Mouse (Mus musculus): ENCODE measurements around the gene Slain1. TPM values are rescaled to one million over a fixed set of nuclear protein-coding genes. Genes with fewer than 3 reads are reported as not detected.

Gene Slain1
- 2.9 and 3.4 TPM in 2 replicates for polyA plus RNA-seq (2015; fragmentation: Nextera tagmentation; extraction: Ambion mirVana)

DNA sequence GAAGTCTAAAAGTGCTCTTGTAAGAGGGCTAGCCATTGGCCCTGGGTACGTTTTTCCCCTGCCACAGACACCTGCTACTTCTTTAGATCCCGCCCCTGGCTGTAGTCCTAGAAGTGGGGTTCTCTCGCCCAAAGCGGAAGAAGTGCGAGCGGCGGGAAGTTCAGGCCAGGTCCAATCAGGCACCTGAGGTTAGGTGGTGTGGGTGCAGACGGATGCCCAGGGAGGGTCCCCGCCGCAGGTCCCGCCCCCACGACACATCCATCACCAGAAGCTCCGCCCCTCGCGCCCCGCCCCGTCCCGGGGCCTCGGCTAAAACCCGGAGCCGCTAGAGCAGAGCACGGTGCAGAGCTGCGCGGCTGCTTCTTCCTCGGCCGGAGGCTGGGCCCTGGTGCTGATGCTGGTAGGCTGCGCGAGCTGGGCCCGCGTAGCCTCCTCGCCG is at the start of gene Slain1:
TSS of gene Slain1 (plus strand) at position 333 of the 439 bp plus-strand sequence.
- Histone ChIP-seq H3K4me2 (ENCODE audit: low read length) (peak within 1 kb of the TSS; percentile 95), H3K36me3 (ENCODE audit: insufficient read depth, low read length) (no peaks in the 10 kb centered on the region), H3K27ac (peak within 1 kb of the TSS; percentile 87), H3K4me1 (replicated peaks; ENCODE audit: insufficient read depth, low read length) (no peaks in the 10 kb centered on the region), H3K27me3 (ENCODE audit: insufficient read depth, low read length) (no peaks in the 10 kb centered on the region), H3K9me3 (replicated peaks; ENCODE audit: low read length) (no peaks in the 10 kb centered on the region), H3K9ac (ENCODE audit: low read depth, low read length) (peak within 1 kb of the TSS; percentile 69), H3K4me3 (replicated peaks; ENCODE audit: low read depth, low read length) (peak within 1 kb of the TSS; percentile 60)
- 2% methylated on average over 29 of the region's 32 CpGs for WGBS
- peak; percentile 97 for ATAC-seq (replicated peaks; ENCODE audit: low FRiP score, low read depth)
- DNase-seq (ENCODE audit: low spot score) = peak; percentile 80
- TF ChIP-seq CTCF (IDR thresholded peaks at IDR 0.05; ENCODE audit: low read depth) = no peak

- Histone ChIP-seq H3K9me3 (replicated peaks; ENCODE audit: low read length) (no peaks in the 10 kb centered on the region), H3K27ac (no peak overlapping the region), H3K4me3 (replicated peaks; ENCODE audit: low read depth, low read length) (no peak overlapping the region), H3K36me3 (ENCODE audit: insufficient read depth, low read length) (no peaks in the 10 kb centered on the region), H3K4me1 (replicated peaks; ENCODE audit: insufficient read depth, low read length) (no peaks in the 10 kb centered on the region), H3K27me3 (ENCODE audit: insufficient read depth, low read length) (no peaks in the 10 kb centered on the region), H3K4me2 (ENCODE audit: low read length) (no peak overlapping the region), H3K9ac (ENCODE audit: low read depth, low read length) (no peak overlapping the region)
- no peak for DNase-seq (ENCODE audit: low spot score)
- no peak for ATAC-seq (replicated peaks; ENCODE audit: low FRiP score, low read depth)
- 75% methylated on average over 8 of the region's 8 CpGs for WGBS
- TF ChIP-seq CTCF (IDR thresholded peaks at IDR 0.05; ENCODE audit: low read depth) = no peak
Observed at GRCm38 (mm10) chr14:103608063-103608462, 42.0 kb upstream of the Slain1 start.

GRCm38 (mm10) chr14:103613573-103614271 is 36.3 kb upstream of the Slain1 start:
- Histone ChIP-seq H3K4me1 (replicated peaks; ENCODE audit: insufficient read depth, low read length) (no peaks in the 10 kb centered on the region), H3K36me3 (ENCODE audit: insufficient read depth, low read length) (no peaks in the 10 kb centered on the region), H3K4me3 (replicated peaks; ENCODE audit: low read depth, low read length) (no peak overlapping the region), H3K9me3 (replicated peaks; ENCODE audit: low read length) (no peaks in the 10 kb centered on the region), H3K27me3 (ENCODE audit: insufficient read depth, low read length) (no peaks in the 10 kb centered on the region), H3K9ac (ENCODE audit: low read depth, low read length) (no peak overlapping the region), H3K27ac (no peak overlapping the region), H3K4me2 (ENCODE audit: low read length) (no peak overlapping the region)
- TF ChIP-seq CTCF (IDR thresholded peaks at IDR 0.05; ENCODE audit: low read depth) = no peak
- DNase-seq (ENCODE audit: low spot score) = no peak
- no peak for ATAC-seq (replicated peaks; ENCODE audit: low FRiP score, low read depth)
- WGBS = 82% methylated on average over 6 of the region's 6 CpGs

DNA sequence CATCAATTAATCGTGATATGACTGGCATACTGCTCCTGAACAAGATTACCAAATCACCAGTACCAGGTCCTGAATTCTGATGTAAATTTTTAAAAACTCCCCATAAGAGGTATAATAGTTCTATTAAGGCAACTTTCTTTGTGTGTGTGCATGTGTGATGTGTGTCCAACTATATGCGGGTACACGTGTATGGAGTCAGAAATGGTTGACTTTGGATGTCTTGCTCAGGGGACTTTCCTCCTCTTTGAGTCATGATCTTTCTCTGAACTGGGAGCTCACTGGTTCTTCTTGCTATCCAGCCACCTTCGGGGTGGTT is 35.8 kb upstream of the Slain1 start:
- no peak overlapping the region for H3K9ac ChIP-seq (ENCODE audit: low read depth, low read length)
- no peak for TF ChIP-seq CTCF (IDR thresholded peaks at IDR 0.05; ENCODE audit: low read depth)
- 91% methylated on average over 4 of the region's 4 CpGs for WGBS
- H3K27me3 ChIP-seq (ENCODE audit: insufficient read depth, low read length) = no peaks in the 10 kb centered on the region
- no peaks in the 10 kb centered on the region for H3K9me3 ChIP-seq (replicated peaks; ENCODE audit: low read length)
- H3K27ac ChIP-seq = no peak overlapping the region
- no peaks in the 10 kb centered on the region for H3K36me3 ChIP-seq (ENCODE audit: insufficient read depth, low read length)
- H3K4me2 ChIP-seq (ENCODE audit: low read length) = no peak overlapping the region
- no peak for ATAC-seq (replicated peaks; ENCODE audit: low FRiP score, low read depth)
- H3K4me1 ChIP-seq (replicated peaks; ENCODE audit: insufficient read depth, low read length) = no peaks in the 10 kb centered on the region
- no peak for DNase-seq (ENCODE audit: low spot score)
- no peak overlapping the region for H3K4me3 ChIP-seq (replicated peaks; ENCODE audit: low read depth, low read length)

DNA sequence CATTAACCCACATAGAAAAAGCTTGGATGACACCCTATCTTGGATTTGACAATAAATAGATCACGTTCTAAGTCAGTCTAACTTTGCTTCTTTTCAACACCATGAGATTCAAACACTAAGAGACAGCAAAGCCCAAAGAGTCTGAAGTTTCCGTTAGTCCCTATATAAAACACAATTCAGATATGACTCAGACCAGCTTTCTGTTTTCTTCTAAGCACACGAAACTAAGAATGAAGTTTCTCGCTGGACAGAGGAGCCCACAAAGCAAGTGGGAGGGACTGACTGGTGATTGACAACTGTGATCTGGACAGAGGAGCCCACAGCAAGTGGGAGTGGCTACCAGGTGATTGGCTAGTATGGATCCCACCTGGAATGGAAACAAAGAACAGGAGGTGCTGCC is 30.3 kb upstream of the Slain1 start:
- Histone ChIP-seq H3K9me3 (replicated peaks; ENCODE audit: low read length) (no peaks in the 10 kb centered on the region), H3K36me3 (ENCODE audit: insufficient read depth, low read length) (no peaks in the 10 kb centered on the region), H3K4me2 (ENCODE audit: low read length) (no peak overlapping the region), H3K4me1 (replicated peaks; ENCODE audit: insufficient read depth, low read length) (no peaks in the 10 kb centered on the region), H3K9ac (ENCODE audit: low read depth, low read length) (no peak overlapping the region), H3K27me3 (ENCODE audit: insufficient read depth, low read length) (no peaks in the 10 kb centered on the region), H3K4me3 (replicated peaks; ENCODE audit: low read depth, low read length) (no peak overlapping the region), H3K27ac (no peak overlapping the region)
- no peak for DNase-seq (ENCODE audit: low spot score)
- no peak for ATAC-seq (replicated peaks; ENCODE audit: low FRiP score, low read depth)
- no peak for TF ChIP-seq CTCF (IDR thresholded peaks at IDR 0.05; ENCODE audit: low read depth)
- 86% methylated on average over 4 of the region's 4 CpGs for WGBS

GRCm38 (mm10) chr14:103621207-103621606 is 28.8 kb upstream of the Slain1 start:
- Histone ChIP-seq H3K4me2 (ENCODE audit: low read length) (no peak overlapping the region), H3K27me3 (ENCODE audit: insufficient read depth, low read length) (no peaks in the 10 kb centered on the region), H3K36me3 (ENCODE audit: insufficient read depth, low read length) (no peaks in the 10 kb centered on the region), H3K9ac (ENCODE audit: low read depth, low read length) (no peak overlapping the region), H3K9me3 (replicated peaks; ENCODE audit: low read length) (no peaks in the 10 kb centered on the region), H3K4me1 (replicated peaks; ENCODE audit: insufficient read depth, low read length) (no peaks in the 10 kb centered on the region), H3K4me3 (replicated peaks; ENCODE audit: low read depth, low read length) (no peak overlapping the region), H3K27ac (no peak overlapping the region)
- no peak for ATAC-seq (replicated peaks; ENCODE audit: low FRiP score, low read depth)
- TF ChIP-seq CTCF (IDR thresholded peaks at IDR 0.05; ENCODE audit: low read depth) = no peak
- no peak for DNase-seq (ENCODE audit: low spot score)
- WGBS = 89% methylated on average over 2 of the region's 2 CpGs

GRCm38 (mm10) chr14:103626100-103626499 is 23.9 kb upstream of the Slain1 start:
- Histone ChIP-seq H3K4me2 (ENCODE audit: low read length) (no peak overlapping the region), H3K4me3 (replicated peaks; ENCODE audit: low read depth, low read length) (no peak overlapping the region), H3K4me1 (replicated peaks; ENCODE audit: insufficient read depth, low read length) (no peaks in the 10 kb centered on the region), H3K27me3 (ENCODE audit: insufficient read depth, low read length) (no peaks in the 10 kb centered on the region), H3K9ac (ENCODE audit: low read depth, low read length) (no peak overlapping the region), H3K9me3 (replicated peaks; ENCODE audit: low read length) (no peaks in the 10 kb centered on the region), H3K27ac (no peak overlapping the region), H3K36me3 (ENCODE audit: insufficient read depth, low read length) (no peaks in the 10 kb centered on the region)
- 82% methylated on average over 6 of the region's 6 CpGs for WGBS
- TF ChIP-seq CTCF (IDR thresholded peaks at IDR 0.05; ENCODE audit: low read depth) = no peak
- ATAC-seq (replicated peaks; ENCODE audit: low FRiP score, low read depth) (no peak), DNase-seq (ENCODE audit: low spot score) (no peak)

Measured in kidney, postnatal 0 days (tissue).